13 mouse cellular contexts compared by ENCODE assay signal in the genomic region with DNA sequence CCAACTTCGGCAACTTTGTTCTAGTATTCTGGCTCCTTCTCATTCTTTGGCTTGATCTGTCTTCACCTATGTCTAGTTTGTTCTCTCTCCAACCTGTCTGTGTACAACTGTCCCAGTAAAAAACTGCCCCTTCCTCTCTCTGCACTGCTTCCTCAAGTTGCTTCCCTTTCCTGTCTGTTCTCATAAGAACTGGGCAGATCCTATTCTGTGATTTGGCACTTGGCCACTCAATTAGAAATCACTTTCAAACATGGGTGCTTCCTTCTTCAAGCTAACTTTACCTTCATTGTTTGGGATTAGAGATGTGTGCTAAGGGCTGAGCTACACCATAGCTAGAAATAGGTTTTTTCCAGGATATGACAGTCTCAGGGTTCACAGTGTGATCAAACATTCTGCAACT. TPM values are rescaled to one million over a fixed set of nuclear protein-coding genes. Genes with fewer than 3 reads are reported as not detected.
DNase-seq lines count a peak whose midpoint lies in the region; ATAC-seq and TF ChIP-seq lines count a peak whose summit lies in the region.
"Had no signal": no experiment of that assay in that cellular context is flagged by ENCODE, and none has a peak within 500 bp of the region (broad histone marks: within the 10 kb centered on the region; RNA-seq: fewer than 3 reads in every experiment).

No protein-coding gene starts in this region.

- peak overlapping the region; percentile 63 for H3K27ac ChIP-seq in heart, embryonic 16.5 days (ENCODE audit: low read length)
- no peak overlapping the region for H3K27ac ChIP-seq in liver, adult 2 months (replicated peaks; ENCODE audit: insufficient read depth, low read depth, low read length)
- no peak overlapping the region for H3K27ac ChIP-seq in liver, embryonic 11.5 days (ENCODE audit: low read depth, low read length)
- peak overlapping the region; percentile 68 for H3K27ac ChIP-seq in macrophage
- H3K27ac ChIP-seq: limb, embryonic 12.5 days had no signal

- H3K4me2 ChIP-seq in heart, embryonic 16.5 days (ENCODE audit: low read depth, low read length), result no peak overlapping the region
- no peak overlapping the region for H3K4me2 ChIP-seq in liver, embryonic 11.5 days
- H3K4me2 ChIP-seq: limb, embryonic 12.5 days had no signal

- H3K79me2 ChIP-seq in liver, adult 2 months (ENCODE audit: control insufficient read depth, insufficient read depth, low read length), result peaks cover 15% of the 10 kb centered on the region; the same call in 1 of the 2 replicates
- H3K79me2 ChIP-seq in macrophage (ENCODE audit: inconsistent target), result peaks cover 25% of the 10 kb centered on the region

- no peaks in the 10 kb centered on the region for H3K9me3 ChIP-seq in heart, embryonic 16.5 days (replicated peaks; ENCODE audit: control insufficient read depth, low read length)
- no peaks in the 10 kb centered on the region for H3K9me3 ChIP-seq in liver, embryonic 11.5 days (ENCODE audit: control insufficient read depth, low read length)
- H3K9me3 ChIP-seq: limb, embryonic 12.5 days had no signal

- no peaks in the 10 kb centered on the region for H3K27me3 ChIP-seq in heart, embryonic 16.5 days (ENCODE audit: control insufficient read depth, insufficient read depth, low read length)
- H3K27me3 ChIP-seq in liver, adult 2 months (ENCODE audit: control insufficient read depth, insufficient read depth, low read length), result no peaks in the 10 kb centered on the region
- H3K27me3 ChIP-seq in liver, embryonic 11.5 days (replicated peaks; ENCODE audit: control insufficient read depth, insufficient read depth, low read length), result no peaks in the 10 kb centered on the region
- H3K27me3 ChIP-seq: CH12.LX; limb, embryonic 12.5 days had no signal

- no peak for TF ChIP-seq POLR2A in liver, adult 2 months (IDR thresholded peaks at IDR 0.05; ENCODE audit: extremely low read depth, insufficient read depth, low read length)

- WGBS in heart, embryonic 16.5 days, result 91% methylated on average over 1 of the region's 1 CpGs
- 46% methylated on average over 1 of the region's 1 CpGs for WGBS in liver, adult 2 months
- 83% methylated on average over 1 of the region's 1 CpGs for WGBS in liver, embryonic 11.5 days
- 44% methylated on average over 1 of the region's 1 CpGs for WGBS in macrophage (ENCODE audit: missing documents)

- intact Hi-C loops in heart, postnatal 36 days (cut with DNase I), result loop anchor here (5.0 to 10.0 kb wide), 2 partner anchors 153 to 644 kb away; partner anchors contain the start of gene Dazap2

- DNase-seq in heart, postnatal 36 days, result no peak
- DNase-seq in liver, adult 2 months (ENCODE audit: extremely low read depth, low read depth, low spot score), result peak; percentile 42
- no peak for DNase-seq in liver, embryonic 11.5 days (ENCODE audit: low spot score)
- DNase-seq in kidney, postnatal 14 days, result peak; percentile 32
- no peak for DNase-seq in cerebellum, postnatal 4 days (ENCODE audit: low spot score in 2 of 2)
- DNase-seq: adrenal gland, adult 8-10 months; cerebellum, adult 11-12 months; right cerebral cortex, postnatal 14 days had no signal

- H3K9ac ChIP-seq in heart, embryonic 16.5 days (ENCODE audit: low read length), result no peak overlapping the region
- H3K9ac ChIP-seq in liver, adult 2 months (ENCODE audit: low read depth, low read length), result no peak overlapping the region
- no peak overlapping the region for H3K9ac ChIP-seq in liver, embryonic 11.5 days (ENCODE audit: low read depth, low read length)
- H3K9ac ChIP-seq: limb, embryonic 12.5 days had no signal

- H3K4me3 ChIP-seq in heart, embryonic 16.5 days (ENCODE audit: low read length), result no peak overlapping the region
- H3K4me3 ChIP-seq in liver, adult 2 months (ENCODE audit: insufficient read depth, low read depth, low read length), result no peak overlapping the region
- H3K4me3 ChIP-seq in liver, embryonic 11.5 days (ENCODE audit: low read depth, low read length), result no peak overlapping the region
- no peak overlapping the region for H3K4me3 ChIP-seq in macrophage (ENCODE audit: inconsistent target)
- H3K4me3 ChIP-seq: limb, embryonic 12.5 days had no signal

- peaks cover 2% of the 10 kb centered on the region; the same call in 1 of the 2 replicates for H3K4me1 ChIP-seq in heart, embryonic 16.5 days (ENCODE audit: control insufficient read depth, insufficient read depth, low read length)
- peaks cover 5% of the 10 kb centered on the region; the same call in 1 of the 2 replicates for H3K4me1 ChIP-seq in liver, adult 2 months (ENCODE audit: control insufficient read depth, insufficient read depth, low read length)
- peaks cover 3% of the 10 kb centered on the region; the same call in 1 of the 2 replicates for H3K4me1 ChIP-seq in liver, embryonic 11.5 days (replicated peaks; ENCODE audit: control insufficient read depth, insufficient read depth, low read length)

- no peak for ATAC-seq in heart, embryonic 16.5 days (replicated peaks; ENCODE audit: extremely low read depth, insufficient read depth, low FRiP score)
- no peak for ATAC-seq in liver, embryonic 11.5 days (replicated peaks; ENCODE audit: low FRiP score)

- no peak for TF ChIP-seq CTCF in liver, adult 2 months (IDR thresholded peaks at IDR 0.05; ENCODE audit: low read depth, low read length)

- H3K36me3 ChIP-seq in heart, embryonic 16.5 days (ENCODE audit: control insufficient read depth, insufficient read depth), result no peaks in the 10 kb centered on the region
- no peaks in the 10 kb centered on the region for H3K36me3 ChIP-seq in liver, adult 2 months (ENCODE audit: control insufficient read depth, insufficient read depth, low read length)
- H3K36me3 ChIP-seq in liver, embryonic 11.5 days (ENCODE audit: control insufficient read depth, insufficient read depth, low read length), result no peaks in the 10 kb centered on the region; the same call in 1 of the 2 replicates
- no peaks in the 10 kb centered on the region for H3K36me3 ChIP-seq in macrophage (ENCODE audit: inconsistent target)
- H3K36me3 ChIP-seq: limb, embryonic 12.5 days had no signal

RNA-seq across cellular contexts. Expression of gene Larp4, which starts 0.7 kb away (rescaled TPM):
- polyA plus RNA-seq in heart, embryonic 16.5 days (2015; fragmentation: Nextera tagmentation; extraction: Ambion mirVana), result 28.1 and 28.9 TPM in 2 replicates
- total RNA-seq in heart, postnatal 36 days (2021), result 10 to 100 TPM; 47.1 to 60.2 TPM
- 40.5 and 48.3 TPM in 2 replicates for total RNA-seq in liver, adult 2 months (2014; rRNA removed)
- 26.5 and 32.7 TPM in 2 replicates for polyA plus RNA-seq in liver, adult 2 months (2012; rRNA removed)
- polyA plus RNA-seq in liver, embryonic 11.5 days (2014; fragmentation: Nextera tagmentation; extraction: Ambion mirVana), result 52.0 and 57.0 TPM in 2 replicates
- 100 to 1,000 TPM in 1 of 26 experiments, 10 to 100 TPM in 25; 37.1 to 113 (median 64.2) TPM for total RNA-seq in macrophage (2018; cell fraction: chromatin; rRNA removed)
- 10 to 100 TPM; 38.3 to 67.2 (median 50.8) TPM for total RNA-seq in macrophage (2018; cell fraction: cytosol; rRNA removed)
- total RNA-seq in macrophage (2018; cell fraction: nucleus; rRNA removed), result 100 to 1,000 TPM in 2 of 26 experiments, 10 to 100 TPM in 24; 34.5 to 117 (median 49.8) TPM
- polyA plus RNA-seq in macrophage (2018), result 26.4 to 45.5 TPM (median 32.7 TPM) in 3 replicates

RNA-seq across cellular contexts. Expression of gene Fam186a, which starts 3.7 kb away (rescaled TPM):
- 0.02 TPM in 1 of 2 replicates, not detected in the other for polyA plus RNA-seq in heart, embryonic 16.5 days (2015; fragmentation: Nextera tagmentation; extraction: Ambion mirVana)
- total RNA-seq in heart, postnatal 36 days (2021), result under 1 TPM; 0.05 to 0.06 TPM
- not detected in 2 replicates for total RNA-seq in liver, adult 2 months (2014; rRNA removed)
- not detected in 2 replicates for polyA plus RNA-seq in liver, adult 2 months (2012; rRNA removed)
- not detected in 2 replicates for polyA plus RNA-seq in liver, embryonic 11.5 days (2014; fragmentation: Nextera tagmentation; extraction: Ambion mirVana)
- total RNA-seq in macrophage (2018; cell fraction: chromatin; rRNA removed), result under 1 TPM in 3 of 26 experiments, not detected in 23; 0.05 to 0.12 (median 0.08) TPM
- total RNA-seq in macrophage (2018; cell fraction: cytosol; rRNA removed), result not detected
- under 1 TPM in 1 of 26 experiments, not detected in 25; 0.06 TPM for total RNA-seq in macrophage (2018; cell fraction: nucleus; rRNA removed)
- polyA plus RNA-seq in macrophage (2018), result not detected in 3 replicates
- total RNA-seq: CH12.LX; megakaryocyte-erythroid progenitor cell, adult 5-6 weeks had no signal
- polyA plus RNA-seq: limb, embryonic 12.5 days had no signal

Comparison
In these comparisons a context has a peak if more than half of its experiments do, and no peak if none do; other contexts are left out.
1. DNase-seq: peak in liver, adult 2 months (single experiment) and kidney, postnatal 14 days (single experiment); none in heart, postnatal 36 days (0 of 2), liver, embryonic 11.5 days (single experiment) and cerebellum, postnatal 4 days (0 of 2).
2. H3K27ac ChIP-seq: peak in heart, embryonic 16.5 days (single experiment) and macrophage (single experiment); none in liver, adult 2 months (single experiment) and liver, embryonic 11.5 days (single experiment).